Mouse (Mus musculus): ENCODE results near the gene Dnajc7. TPM values are rescaled to one million over a fixed set of nuclear protein-coding genes. Genes with fewer than 3 reads are reported as not detected.
"Not testable (repeated sequence)": the region's sequence is repeated elsewhere in the genome, so short reads cannot be mapped to it uniquely, and the experiment has no call there.

The Dnajc7 gene
- 100 to 1,000 TPM; 199 to 207 TPM for total RNA-seq (2021)

DNA sequence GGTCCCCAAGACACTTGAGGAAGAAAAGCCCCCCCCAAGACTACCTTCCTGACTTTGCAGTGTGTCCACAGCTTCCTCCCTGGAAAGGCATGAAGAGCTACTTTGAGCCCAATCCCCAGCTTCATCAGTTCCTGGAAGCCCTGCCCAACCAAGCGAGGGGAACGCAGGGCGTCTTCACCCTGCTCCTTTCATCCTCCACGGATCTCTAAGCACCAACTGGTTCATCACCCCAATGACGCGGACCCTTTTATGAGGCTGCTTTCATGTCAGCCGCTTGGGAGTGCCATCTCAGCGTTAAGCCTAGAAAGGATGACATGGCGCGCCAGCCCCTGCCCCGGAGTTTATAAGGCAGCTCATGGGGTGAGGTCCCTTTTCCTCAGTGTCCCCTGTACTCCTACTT is at the start of gene Dnajc7:
Gene Dnajc7 (minus strand): TSS at position 187 of the 400 bp plus-strand sequence.
- DNase-seq: no peak
- intact Hi-C loops (cut with DNase I): no loop called here

DNA sequence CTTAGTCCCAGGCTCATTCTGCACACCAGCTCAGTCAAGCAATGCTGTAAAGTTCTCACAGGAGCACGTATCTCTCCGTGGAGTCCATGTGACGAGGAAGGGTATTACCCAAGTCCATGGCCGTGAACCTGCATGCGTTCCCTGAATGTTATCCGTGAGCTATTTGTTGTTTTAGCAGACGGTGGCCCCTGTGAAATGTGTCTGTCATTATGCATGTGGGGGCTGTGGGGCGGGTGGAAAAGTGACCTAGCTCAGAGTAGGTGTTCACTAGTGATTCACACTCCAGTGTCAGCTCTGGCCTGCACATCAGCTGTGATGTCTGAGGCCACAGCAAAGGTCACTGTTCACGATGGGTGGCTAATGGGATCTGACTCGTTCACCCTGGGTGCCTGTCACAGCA is 39.8 kb upstream of the Dnajc7 start:
- intact Hi-C loops (cut with DNase I): no loop called here

DNA sequence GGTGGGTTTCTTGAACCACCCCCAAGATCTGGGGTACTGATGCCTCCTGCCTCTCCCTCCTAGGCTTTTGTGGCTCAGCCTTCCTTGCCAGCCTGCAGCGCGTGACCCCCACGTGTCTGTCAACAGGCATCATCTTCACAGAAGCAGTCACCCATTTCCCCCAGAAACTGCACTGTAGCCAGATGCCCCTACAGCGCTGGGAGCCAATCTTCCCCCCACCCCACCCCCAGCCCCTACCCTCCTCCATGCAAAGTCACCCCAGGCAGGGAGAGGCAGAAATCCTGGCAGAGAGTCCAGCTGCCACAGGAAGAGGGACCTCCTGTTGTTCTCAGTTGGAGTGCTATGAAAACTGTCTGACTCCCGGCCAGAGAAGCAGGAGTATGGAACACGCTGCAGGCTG is 36.5 kb upstream of the Dnajc7 start:
- intact Hi-C loops (cut with DNase I): no loop called here
- peak in 1 of 2 experiments; percentile 35 for DNase-seq

More for the DNA sequence above, 39.8 kb upstream of the Dnajc7 start:
- DNase-seq: no peak

DNA sequence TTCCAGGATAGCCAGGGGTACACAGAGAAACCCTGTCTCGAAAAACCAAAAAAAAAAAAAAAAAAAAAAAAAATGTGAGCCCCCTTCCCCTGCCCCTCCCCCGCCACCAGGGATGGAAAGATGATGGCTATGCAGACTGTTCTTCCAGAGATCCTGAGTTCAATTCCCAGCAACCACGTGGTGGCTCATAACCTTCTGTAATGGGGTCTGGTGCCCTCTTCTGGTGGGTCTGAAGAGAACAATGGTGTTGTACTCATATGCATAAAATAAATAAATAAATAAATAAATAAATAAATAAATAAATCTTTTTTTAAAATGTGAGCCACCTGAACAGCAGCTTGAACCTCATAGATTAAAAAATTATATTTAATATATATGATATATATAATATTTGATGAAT is 35.6 kb upstream of the Dnajc7 start:
- intact Hi-C loops (cut with DNase I); DNase-seq: not testable (repeated sequence)

DNA sequence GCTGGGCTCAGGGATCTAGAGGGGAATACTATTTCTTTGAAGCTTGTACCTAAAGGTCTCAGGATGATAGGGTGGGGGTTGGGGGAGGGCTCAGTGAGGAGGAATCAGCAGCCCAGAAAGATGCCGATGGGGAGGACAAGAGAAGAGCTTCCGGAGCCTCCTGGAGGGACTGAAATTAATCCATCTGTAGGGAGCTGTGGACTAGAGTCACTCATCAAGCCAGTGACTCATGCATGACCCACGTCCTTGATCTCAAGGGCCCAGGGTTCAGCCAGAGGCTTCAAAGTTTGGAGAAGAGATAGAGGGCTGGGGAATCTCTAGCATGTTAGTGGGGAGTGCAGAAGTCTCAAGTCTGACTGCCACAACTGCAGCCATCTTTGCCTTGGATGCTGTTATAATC is 31.8 kb upstream of the Dnajc7 start:
- intact Hi-C loops (cut with DNase I): no loop called here
- no peak for DNase-seq

DNA sequence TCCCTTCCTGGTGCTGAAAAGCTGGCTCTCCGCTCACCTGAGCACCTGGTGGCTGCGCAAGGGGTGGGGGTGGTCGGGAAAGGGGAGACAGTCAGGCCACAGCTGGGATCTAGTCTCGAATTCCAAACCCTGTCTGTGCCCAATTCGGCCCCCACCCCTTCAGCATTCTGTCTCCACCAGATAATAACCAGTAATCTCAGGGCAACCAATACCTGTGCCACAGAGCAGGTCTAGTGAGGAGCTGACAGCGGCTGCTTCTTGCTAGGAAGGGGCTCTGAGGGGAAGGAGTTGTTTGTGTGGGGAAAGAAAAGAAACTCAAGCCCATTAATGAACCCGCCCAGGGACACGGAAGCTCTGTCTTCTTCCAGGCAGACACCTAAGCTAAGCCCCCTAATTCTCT is 31.2 kb upstream of the Dnajc7 start:
- intact Hi-C loops (cut with DNase I): no loop called here
- DNase-seq: no peak

DNA sequence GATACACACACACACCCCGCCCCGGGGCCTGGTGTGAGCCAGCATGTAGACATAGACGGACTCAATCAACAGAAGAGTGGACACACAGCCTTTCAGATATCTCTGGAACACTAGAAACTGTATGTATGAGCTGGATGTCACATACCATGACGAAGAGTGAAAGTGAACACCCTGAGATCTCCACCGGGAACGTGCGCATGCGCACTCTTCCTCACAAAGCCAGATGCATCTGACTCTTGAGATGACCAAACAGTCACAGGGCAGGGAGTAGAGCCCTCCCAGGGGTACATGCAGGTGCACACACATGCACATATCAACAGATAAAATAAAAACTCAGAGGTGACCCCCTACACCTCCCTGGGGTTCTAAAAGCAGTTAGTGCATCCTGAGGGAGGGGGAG is 28.4 kb upstream of the Dnajc7 start:
- intact Hi-C loops (cut with DNase I): no loop called here
- no peak for DNase-seq

DNA sequence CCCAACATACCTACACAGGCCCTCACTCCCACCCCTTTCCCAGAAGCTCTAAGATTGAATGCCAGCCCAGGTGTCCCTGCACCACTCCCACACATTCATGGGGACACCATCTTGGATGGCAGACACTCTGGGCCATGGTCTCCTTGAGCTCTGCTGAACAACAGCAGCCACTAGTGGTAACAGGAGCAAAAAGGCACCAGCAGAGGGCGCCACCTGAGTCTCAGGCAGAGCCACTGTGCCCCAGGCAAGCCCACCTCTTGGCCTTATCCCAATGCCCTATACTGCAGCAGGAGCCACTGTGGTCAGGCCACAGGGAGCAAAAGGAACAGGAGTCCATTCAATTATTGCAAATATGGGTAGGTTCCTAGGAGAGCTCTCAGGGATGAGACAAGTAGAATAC is 26.3 kb upstream of the Dnajc7 start:
- DNase-seq: peak in 1 of 2 experiments; percentile 49
- intact Hi-C loops (cut with DNase I): no loop called here

DNA sequence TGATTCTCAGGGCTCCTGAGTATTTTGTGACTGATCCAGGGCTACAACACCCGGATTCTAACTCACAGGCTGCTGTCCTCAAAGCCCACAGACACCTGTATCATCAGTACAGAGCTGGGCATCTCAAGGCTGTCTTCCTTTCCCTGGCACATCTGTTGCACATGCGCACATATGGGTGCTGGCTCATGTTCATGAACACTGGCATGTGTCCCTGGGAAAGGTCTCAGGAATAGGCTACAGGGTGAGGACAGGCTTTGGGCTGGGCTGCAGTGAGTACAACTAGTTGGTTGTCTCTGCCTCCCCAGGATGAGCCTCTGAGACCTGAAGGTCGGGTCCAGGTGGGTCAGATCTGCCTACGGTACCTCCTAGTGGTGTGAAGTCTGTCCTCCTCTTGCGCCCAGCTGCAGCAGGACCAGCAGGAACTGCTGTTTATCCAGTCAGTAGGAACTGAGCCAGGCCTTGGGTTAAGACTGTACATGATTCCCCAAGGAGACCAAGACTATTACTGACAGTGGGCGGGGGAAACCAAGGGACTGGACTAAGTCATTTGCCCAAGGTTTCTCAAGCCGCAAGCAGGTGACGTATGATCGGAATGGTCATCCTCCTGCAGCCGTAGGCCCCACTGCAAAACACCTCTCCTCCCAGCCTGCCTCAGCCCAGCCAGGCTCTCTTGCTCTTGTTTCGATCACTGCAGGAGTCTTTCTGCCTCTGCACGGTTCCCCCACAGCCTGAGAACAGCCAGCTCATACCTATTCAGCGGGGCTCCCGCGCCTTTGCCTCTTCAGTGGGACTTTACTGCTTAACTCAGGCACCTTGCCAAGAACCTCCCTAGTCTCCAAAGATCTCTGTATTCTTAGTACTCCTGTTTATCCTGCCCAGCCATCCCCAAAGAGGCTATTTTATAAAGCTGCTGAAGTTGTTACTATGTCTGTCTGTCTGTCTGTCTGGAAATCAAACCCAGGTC is 23.9 kb upstream of the Dnajc7 start:
- DNase-seq: no peak
- intact Hi-C loops (cut with DNase I): no loop called here

DNA sequence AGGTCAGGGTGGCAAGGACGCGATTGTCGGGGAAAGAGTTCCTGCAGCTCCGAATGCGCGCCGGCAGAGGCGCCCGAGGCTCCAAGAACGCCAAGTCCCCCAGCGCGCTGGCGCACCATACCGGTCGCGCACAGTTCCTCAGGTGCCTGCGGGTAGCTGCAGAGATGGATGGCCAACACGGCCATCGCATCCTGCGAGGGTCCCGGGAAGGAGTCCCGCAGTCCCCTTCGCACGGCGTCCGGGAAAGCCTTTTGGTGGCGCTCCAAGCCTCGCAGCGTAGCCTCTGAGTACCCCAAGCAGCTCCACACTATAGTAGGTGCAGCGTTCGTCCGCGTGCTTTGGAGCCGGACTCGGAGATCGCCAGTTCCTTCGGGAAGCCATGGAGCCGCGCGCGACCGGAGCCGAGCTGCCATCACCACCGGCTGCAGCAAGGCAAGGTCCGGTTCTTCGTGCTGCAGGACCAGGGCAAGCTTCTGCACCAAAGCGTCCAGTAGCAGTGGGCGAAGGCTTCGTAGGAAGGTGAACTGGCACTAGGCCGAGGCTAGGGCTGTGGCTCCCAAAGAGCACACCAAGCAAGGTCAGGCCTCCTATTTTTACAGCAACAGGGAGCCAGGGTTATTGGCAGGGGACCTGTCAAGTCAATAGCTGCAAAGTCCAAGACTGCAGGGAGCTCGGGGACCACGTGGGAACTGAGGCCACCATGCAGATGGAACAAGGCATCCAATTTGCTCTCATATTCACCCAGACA is 20.4 kb upstream of the Dnajc7 start:
- DNase-seq: peak; percentile 52 to 62
- intact Hi-C loops (cut with DNase I): no loop called here

DNA sequence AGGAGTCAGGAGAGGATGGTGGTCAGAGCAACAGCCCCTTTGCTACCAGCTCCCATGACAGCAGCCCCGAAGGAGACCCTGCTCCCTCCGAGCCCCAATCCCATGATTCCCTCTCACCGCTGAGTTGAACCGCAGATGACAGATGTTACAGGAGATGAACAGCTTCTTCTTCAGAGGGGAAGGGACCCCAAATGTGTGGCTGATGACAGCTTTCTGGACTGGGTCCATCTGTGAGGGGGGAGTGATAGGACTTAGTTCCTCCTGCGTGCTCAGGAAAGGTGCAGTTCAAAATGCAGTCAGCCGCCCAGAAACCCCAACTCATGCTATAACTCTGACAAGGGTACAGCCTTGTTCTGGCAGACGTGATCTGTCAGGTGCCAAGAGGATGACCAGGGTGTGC is 14.6 kb upstream of the Dnajc7 start:
- intact Hi-C loops (cut with DNase I): no loop called here
- DNase-seq: no peak

DNA sequence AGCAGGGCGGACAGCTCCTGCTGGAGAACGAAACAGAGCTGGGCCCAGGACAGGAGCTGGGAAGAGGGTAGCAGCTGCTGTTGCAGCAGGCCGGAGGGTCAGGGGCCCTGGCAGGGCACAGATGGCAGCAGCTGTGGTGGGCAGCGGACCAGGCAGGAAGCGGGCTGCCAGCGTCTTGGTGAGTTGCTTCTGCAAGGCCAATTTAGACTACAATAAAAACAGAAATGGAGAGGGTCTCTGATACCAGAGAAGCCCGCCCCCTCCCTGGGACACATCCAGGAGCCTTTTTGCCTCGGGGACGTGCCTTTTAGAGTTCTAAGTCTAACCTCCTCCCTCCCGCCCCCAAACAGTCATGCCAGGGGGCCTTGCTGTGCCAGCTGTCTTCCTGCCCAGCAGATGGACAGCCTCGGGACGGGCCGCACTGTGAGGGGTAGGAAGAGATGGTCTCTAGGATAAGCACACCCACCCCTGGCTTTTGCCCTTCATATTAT is 8.9 kb upstream of the Dnajc7 start:
- intact Hi-C loops (cut with DNase I): no loop called here
- no peak for DNase-seq

DNA sequence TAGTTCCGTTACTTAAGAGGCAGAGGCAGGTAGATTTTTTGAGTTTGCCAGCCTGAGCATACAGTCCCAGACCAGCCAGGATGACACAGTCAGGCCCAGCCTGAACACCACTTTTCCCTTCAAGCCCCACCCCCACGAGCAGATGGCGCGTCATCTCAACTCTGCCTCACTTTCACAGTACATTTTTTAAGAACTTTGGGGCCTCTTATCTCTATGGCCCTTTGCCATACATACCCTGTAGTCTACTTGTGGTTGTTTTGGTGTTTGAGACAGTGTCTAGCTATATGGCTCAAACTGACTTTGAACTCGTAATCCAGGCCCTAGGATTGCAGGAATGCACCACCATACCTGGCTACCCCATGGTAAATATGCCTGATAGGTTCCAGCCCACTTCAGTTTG is 8.1 kb upstream of the Dnajc7 start:
- intact Hi-C loops (cut with DNase I): no loop called here
- no peak for DNase-seq

DNA sequence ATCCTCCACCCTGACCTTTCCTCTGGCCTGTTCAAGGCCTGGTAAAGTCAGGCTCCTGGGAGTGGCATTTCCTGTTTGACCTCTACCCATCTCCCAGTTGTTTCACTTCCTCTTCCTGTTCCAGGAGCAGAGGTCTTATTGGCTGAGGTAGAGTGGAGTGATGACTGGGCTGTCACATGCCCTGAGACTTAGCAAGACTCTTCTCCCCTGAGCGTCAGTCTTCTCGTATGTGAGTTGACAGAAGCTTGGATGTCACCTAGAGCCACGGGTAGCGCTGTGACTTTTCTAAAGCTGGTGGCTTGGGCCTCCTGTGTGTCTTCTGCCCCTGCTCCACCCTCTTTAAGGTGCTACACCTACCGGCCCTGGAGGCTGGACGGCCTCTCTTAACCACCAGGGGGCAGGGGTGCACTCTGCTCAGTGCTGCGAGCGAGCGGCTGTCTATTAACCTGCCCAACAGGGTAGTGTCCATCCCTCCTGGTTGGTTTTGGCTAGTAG is 6.8 kb upstream of the Dnajc7 start:
- DNase-seq: peak; percentile 80 to 88
- intact Hi-C loops (cut with DNase I): loop anchor here (1.0 kb wide), 2 partner anchors 69 to 76 kb away; no protein-coding TSS in a partner anchor

DNA sequence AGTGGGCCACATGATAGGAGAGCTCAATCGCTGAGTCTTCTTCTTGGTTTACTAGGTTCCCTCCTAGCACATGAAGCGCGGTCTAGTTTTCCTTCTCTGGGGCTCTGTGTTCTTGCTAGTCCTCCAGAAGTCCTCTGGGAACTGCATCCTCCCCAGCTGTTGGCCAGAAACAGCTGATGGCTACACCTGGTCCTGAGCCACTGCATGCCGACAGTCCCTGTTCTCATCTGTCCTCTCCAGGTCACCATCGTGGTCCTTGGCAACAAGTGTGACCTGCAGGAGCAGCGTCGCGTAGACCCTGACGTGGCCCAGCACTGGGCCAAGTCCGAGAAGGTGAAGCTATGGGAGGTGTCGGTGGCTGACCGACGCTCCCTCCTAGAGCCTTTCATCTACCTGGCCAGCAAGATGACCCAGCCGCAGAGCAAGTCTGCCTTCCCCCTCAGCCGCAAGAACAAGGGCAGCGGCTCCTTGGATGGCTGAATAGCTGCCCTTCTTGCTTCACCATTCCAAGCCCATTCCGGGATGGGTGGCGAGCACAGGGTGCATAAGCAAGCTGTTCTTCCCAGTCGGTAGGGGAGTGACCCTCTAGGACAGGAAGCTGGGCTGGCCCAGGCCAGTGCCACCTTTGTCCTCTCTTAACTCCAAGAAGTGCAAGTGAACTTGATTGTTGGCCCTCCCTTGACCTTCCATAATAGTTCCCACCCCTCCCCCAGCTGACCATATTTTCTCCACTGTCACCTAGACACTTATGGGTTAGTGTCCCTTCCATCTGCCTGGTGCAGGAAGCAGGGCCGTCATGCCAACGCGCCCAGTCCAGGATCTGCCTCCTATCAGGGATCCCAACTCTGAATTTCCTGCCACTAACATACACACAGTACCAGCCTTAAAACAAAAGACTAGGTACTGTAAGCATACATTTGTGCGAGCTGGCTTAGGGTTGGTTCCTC is 6.1 kb upstream of the Dnajc7 start:
- intact Hi-C loops (cut with DNase I): loop anchor here (2.0 kb wide), 1 partner anchor 55 kb away; no protein-coding TSS in a partner anchor

DNA sequence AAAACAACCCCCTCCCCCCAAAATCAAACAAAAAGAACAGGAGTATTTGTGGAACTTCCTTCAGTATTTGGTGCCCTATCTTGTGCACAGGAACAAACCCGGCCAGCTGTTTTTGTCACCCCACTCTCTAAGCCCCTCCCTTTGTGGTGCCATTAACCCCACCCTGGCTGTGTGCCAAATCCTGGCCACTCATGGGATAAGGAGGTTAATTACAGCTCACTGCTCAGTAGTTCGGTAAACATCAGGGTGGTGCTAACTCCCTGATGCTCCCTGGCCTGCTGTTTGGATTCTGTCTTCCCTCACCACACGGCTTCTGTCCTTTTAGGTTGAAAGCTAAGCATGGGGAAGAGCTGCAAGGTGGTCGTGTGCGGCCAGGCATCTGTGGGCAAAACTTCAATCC is 3.9 kb upstream of the Dnajc7 start:
- intact Hi-C loops (cut with DNase I): loop anchor here (2.0 kb wide), 1 partner anchor 53 kb away; no protein-coding TSS in a partner anchor
- no peak for DNase-seq

More for the DNA sequence above, 6.1 kb upstream of the Dnajc7 start:
- no peak for DNase-seq

DNA sequence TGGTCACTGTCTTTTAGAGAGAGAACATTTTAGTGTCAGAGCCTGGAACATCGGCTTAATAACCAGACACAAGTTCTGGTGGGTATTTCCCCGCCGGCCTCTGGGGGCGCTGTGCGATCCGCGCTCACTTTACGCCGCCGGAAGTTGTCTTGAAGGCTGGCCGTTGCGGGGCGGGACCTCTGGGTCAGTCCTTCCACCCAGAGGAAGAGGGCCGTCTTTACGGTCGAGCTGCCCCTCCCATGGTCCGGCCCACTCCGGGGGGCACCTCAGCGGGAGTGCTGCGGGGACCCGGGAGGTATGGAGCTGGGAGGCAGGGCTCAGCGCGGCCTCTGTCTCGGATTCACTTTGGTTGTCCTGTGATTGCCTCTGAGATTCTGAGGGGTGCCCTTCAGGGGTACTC is 2.7 kb upstream of the Dnajc7 start:
- peak; percentile 96 to 97 for DNase-seq
- intact Hi-C loops (cut with DNase I): no loop called here

DNA sequence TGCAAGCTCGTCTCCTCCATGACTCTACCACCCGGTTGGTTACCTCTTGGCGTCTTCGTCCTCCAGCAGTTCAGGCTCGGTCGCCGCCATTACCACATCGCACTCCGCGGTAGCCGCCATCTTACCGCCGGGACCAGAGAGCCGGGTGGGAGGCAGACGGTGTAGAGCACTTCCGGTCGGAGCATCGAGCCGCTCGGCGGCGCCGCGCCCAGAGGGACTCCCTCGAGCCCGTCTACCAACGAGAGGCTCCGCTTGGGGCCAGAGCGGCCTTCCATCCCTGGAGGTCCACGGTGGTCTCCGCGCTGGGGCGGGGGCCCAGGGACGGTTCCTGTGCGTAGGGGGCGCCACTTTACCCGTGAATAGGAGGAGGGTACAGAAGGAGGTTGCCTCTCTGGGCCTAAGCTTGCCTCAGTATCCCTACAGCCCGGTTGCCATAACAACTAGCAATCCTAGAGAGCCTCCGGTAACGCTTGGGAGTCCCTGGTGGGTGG is 438 bp downstream of the Dnajc7 start:
- DNase-seq: peak; percentile 96
- intact Hi-C loops (cut with DNase I): no loop called here

DNA sequence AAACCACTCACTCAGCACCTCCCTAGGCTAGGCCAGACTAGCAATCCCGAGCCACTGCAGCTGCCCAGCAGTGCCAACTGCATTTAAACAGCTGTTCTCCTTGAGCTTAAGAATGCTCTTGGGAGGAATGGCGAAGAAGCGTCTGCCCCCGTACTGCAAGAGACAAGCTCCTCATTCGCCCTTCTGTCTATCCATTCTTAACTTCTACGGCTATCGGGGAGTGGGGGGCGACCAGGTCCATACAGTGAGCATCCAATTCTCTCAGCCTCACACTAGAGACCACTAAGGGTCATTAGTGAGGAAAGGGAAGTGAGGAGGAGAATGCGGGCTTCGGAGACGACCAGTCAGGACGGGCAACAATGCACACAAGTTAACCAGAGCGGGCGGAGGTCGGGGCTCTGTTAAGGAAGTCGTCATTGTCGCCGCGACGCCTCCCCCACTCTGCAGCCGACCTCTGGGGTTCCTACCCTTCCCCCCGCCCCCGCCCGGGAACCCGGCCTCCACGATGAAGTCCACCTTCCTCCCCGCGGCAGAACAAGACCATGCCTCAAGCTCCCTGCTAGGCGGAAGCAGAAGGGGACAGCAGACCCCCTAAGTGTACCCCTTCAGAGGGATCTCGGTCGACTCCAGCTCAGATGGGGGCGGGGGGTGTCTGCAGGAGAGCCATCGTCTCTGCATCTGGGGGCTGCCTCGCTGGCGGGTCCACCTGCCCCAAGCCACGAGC is 1.0 kb downstream of the Dnajc7 start, which contains the start of gene Nkiras2:
Gene Nkiras2 (plus strand): TSS at position 484 of the 724 bp plus-strand sequence.
- peak; percentile 78 to 79 for DNase-seq
- intact Hi-C loops (cut with DNase I): no loop called here

Measured in heart, postnatal 10 days (tissue).